In the genomic region with DNA sequence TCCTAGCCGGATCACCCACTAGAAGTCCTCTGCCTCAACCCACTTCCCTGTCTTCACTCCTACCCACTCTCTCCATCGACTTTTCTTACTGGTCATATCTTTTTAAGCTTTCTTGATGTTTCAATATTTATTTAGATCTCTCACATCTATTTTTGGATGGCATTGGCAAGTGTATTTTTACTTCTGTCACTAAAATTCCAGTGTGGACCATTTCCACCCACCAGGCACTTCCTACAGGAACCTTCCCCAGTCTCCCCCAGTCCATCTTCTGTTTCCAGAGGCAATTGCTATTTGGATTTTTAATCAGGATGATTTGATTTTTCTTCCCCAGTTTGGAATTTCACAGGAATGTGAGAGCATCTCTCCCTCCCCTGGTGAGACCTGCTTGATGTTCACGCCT, we compare ENCODE assay signal across 24 mouse cellular contexts.
"Had no signal": no experiment of that assay in that cellular context is flagged by ENCODE, and none has a peak within 500 bp of the region (broad histone marks: within the 10 kb centered on the region; RNA-seq: fewer than 3 reads in every experiment).

No protein-coding gene starts in this region.

- H3K4me3 ChIP-seq: heart, adult 2 months; heart, embryonic 12.5 days; hindbrain, embryonic 13.5 days; hindbrain, embryonic 15.5 days; kidney, embryonic 15.5 days; layer of hippocampus, adult 2 months; left cerebral cortex, adult 2 months; limb, embryonic 13.5 days; limb, embryonic 15.5 days; liver, embryonic 12.5 days had no signal

- DNase-seq: gastrocnemius, postnatal 14 days; gastrocnemius, postnatal 36 days; heart, adult 2 months; heart, postnatal 10 days; heart, postnatal 36 days; kidney, adult 11 months; kidney, adult 2 months; kidney, adult 9 months; kidney, postnatal 14 days; kidney, postnatal 36 days; layer of hippocampus, postnatal 36 days; left cerebral cortex, postnatal 4 days had no signal

- H3K27me3 ChIP-seq: heart, embryonic 12.5 days; hindbrain, embryonic 13.5 days; hindbrain, embryonic 15.5 days; kidney, embryonic 15.5 days; limb, embryonic 13.5 days; limb, embryonic 15.5 days; liver, embryonic 12.5 days had no signal

- H3K9me3 ChIP-seq: heart, embryonic 12.5 days; hindbrain, embryonic 13.5 days; hindbrain, embryonic 15.5 days; kidney, embryonic 15.5 days; limb, embryonic 13.5 days; limb, embryonic 15.5 days; liver, embryonic 12.5 days had no signal

- H3K27ac ChIP-seq: heart, adult 2 months; hindbrain, embryonic 13.5 days; hindbrain, postnatal 0 days; kidney, embryonic 15.5 days; kidney, postnatal 0 days; layer of hippocampus, adult 2 months; left cerebral cortex, adult 2 months; limb, embryonic 13.5 days; limb, embryonic 15.5 days; liver, embryonic 12.5 days; liver, embryonic 14.5 days had no signal

- H3K36me3 ChIP-seq: heart, embryonic 12.5 days; hindbrain, embryonic 15.5 days; kidney, embryonic 15.5 days; limb, embryonic 13.5 days; limb, embryonic 15.5 days; liver, embryonic 12.5 days had no signal

- H3K4me1 ChIP-seq: heart, embryonic 12.5 days; hindbrain, embryonic 15.5 days; limb, embryonic 15.5 days; liver, embryonic 12.5 days had no signal
